In the genomic region with DNA sequence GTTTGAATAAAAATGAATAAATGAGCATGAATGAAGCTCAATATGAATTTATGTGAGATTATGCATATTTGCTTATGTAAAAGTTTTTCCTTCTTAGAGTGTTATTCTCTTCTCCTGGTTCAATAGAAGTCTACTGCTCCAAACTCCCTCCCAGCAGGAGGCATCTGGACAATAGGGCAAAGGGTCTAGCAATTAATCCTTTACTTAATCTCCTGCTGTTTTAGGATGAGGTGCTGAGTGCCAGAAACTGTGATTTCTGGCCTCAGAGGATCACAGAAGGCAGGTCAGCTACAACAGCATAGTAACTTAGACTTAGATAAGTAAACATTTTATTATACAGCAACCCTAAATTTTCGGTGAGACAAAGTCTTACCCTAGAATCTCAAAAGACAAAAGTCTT, we compare ENCODE assay signal across 14 mouse cellular contexts. TPM values are rescaled to one million over a fixed set of nuclear protein-coding genes. Genes with fewer than 3 reads are reported as not detected.
DNase-seq lines count a peak whose midpoint lies in the region; ATAC-seq and TF ChIP-seq lines count a peak whose summit lies in the region.
"Had no signal": no experiment of that assay in that cellular context is flagged by ENCODE, and none has a peak within 500 bp of the region (broad histone marks: within the 10 kb centered on the region; RNA-seq: fewer than 3 reads in every experiment).

No protein-coding gene starts in this region.

- 77% methylated on average over 1 of the region's 1 CpGs for WGBS in hindbrain, embryonic 14.5 days
- 79% methylated on average over 1 of the region's 1 CpGs for WGBS in hindbrain, postnatal 0 days
- WGBS in midbrain, embryonic 15.5 days: 48% methylated on average over 1 of the region's 1 CpGs
- 70% methylated on average over 1 of the region's 1 CpGs for WGBS in midbrain, embryonic 14.5 days

- H3K36me3 ChIP-seq in hindbrain, embryonic 14.5 days (replicated peaks; ENCODE audit: control insufficient read depth, insufficient read depth): no peaks in the 10 kb centered on the region
- no peaks in the 10 kb centered on the region for H3K36me3 ChIP-seq in hindbrain, postnatal 0 days (ENCODE audit: insufficient read depth, low read length)
- H3K36me3 ChIP-seq in midbrain, embryonic 15.5 days (replicated peaks): no peaks in the 10 kb centered on the region
- H3K36me3 ChIP-seq in midbrain, embryonic 14.5 days (ENCODE audit: control insufficient read depth, insufficient read depth, low read length): no peaks in the 10 kb centered on the region
- H3K36me3 ChIP-seq: embryonic facial prominence, embryonic 15.5 days; lung, embryonic 15.5 days had no signal

- H3K9ac ChIP-seq in hindbrain, embryonic 14.5 days: peak overlapping the region; percentile 77
- H3K9ac ChIP-seq in hindbrain, postnatal 0 days (replicated peaks; ENCODE audit: low read length): no peak overlapping the region
- H3K9ac ChIP-seq in midbrain, embryonic 15.5 days: no peak overlapping the region
- H3K9ac ChIP-seq in midbrain, embryonic 14.5 days (replicated peaks; ENCODE audit: low read length): no peak overlapping the region
- H3K9ac ChIP-seq: embryonic facial prominence, embryonic 15.5 days had no signal

- H3K9me3 ChIP-seq in hindbrain, embryonic 14.5 days (ENCODE audit: control insufficient read depth, low read length): no peaks in the 10 kb centered on the region
- H3K9me3 ChIP-seq in hindbrain, postnatal 0 days (ENCODE audit: low read length): no peaks in the 10 kb centered on the region
- 0 out of 2 replicates have a peak, but pooled peaks cover under 1% of the 10 kb centered on the region for H3K9me3 ChIP-seq in midbrain, embryonic 15.5 days
- no peaks in the 10 kb centered on the region for H3K9me3 ChIP-seq in midbrain, embryonic 14.5 days (ENCODE audit: control insufficient read depth, low read length)
- H3K9me3 ChIP-seq: embryonic facial prominence, embryonic 15.5 days; limb, embryonic 13.5 days; lung, embryonic 15.5 days had no signal

- 0 out of 2 replicates have a peak, but pooled peaks cover 5% of the 10 kb centered on the region for H3K4me1 ChIP-seq in hindbrain, embryonic 14.5 days (replicated peaks; ENCODE audit: control insufficient read depth, insufficient read depth, low read length)
- no peaks in the 10 kb centered on the region for H3K4me1 ChIP-seq in hindbrain, postnatal 0 days (ENCODE audit: insufficient read depth, low read length)
- H3K4me1 ChIP-seq in midbrain, embryonic 15.5 days: peaks cover 8% of the 10 kb centered on the region
- H3K4me1 ChIP-seq in midbrain, embryonic 14.5 days (ENCODE audit: control insufficient read depth, insufficient read depth, low read length): peaks cover 5% of the 10 kb centered on the region; the same call in 1 of the 2 replicates

- H3K4me2 ChIP-seq in hindbrain, embryonic 14.5 days (replicated peaks): peak overlapping the region; percentile 67
- no peak overlapping the region for H3K4me2 ChIP-seq in hindbrain, postnatal 0 days (ENCODE audit: low read depth, low read length)
- H3K4me2 ChIP-seq in midbrain, embryonic 15.5 days: peak overlapping the region; percentile 66; the same call in 1 of the 2 replicates
- no peak overlapping the region for H3K4me2 ChIP-seq in midbrain, embryonic 14.5 days (ENCODE audit: low read length)

- no peak for ATAC-seq in cerebellum, adult (ENCODE audit: insufficient number of reproducible peaks, low FRiP score, low TSS enrichment)
- no peak for ATAC-seq in hindbrain, embryonic 14.5 days (ENCODE audit: low FRiP score)
- ATAC-seq in hindbrain, postnatal 0 days: no peak
- no peak for ATAC-seq in midbrain, embryonic 15.5 days (replicated peaks)
- no peak for ATAC-seq in midbrain, embryonic 14.5 days (ENCODE audit: low FRiP score, low TSS enrichment)

- H3K27ac ChIP-seq in hindbrain, embryonic 14.5 days: no peak overlapping the region
- H3K27ac ChIP-seq in hindbrain, postnatal 0 days: no peak overlapping the region
- no peak overlapping the region for H3K27ac ChIP-seq in midbrain, embryonic 15.5 days
- H3K27ac ChIP-seq in midbrain, embryonic 14.5 days (replicated peaks; ENCODE audit: low read depth, low read length): no peak overlapping the region
- H3K27ac ChIP-seq: embryonic facial prominence, embryonic 15.5 days; limb, embryonic 13.5 days; lung, embryonic 15.5 days had no signal

- peak; percentile 3 for DNase-seq in cerebellum, adult 9-11 months
- no peak for DNase-seq in hindbrain, embryonic 14.5 days (ENCODE audit: low spot score)
- DNase-seq in hindbrain, postnatal 0 days (ENCODE audit: low spot score): no peak
- no peak for DNase-seq in midbrain, embryonic 14.5 days
- DNase-seq in ZHBTc4 (ENCODE audit: low read depth, low spot score): peak; percentile 56
- no peak for DNase-seq in B cell, adult 2 months
- DNase-seq: kidney, postnatal 14 days; layer of hippocampus, adult 9-11 months; right cerebral cortex, adult 18-20 months had no signal

- no peak for TF ChIP-seq CTCF in hindbrain, postnatal 0 days (IDR thresholded peaks at IDR 0.05; ENCODE audit: low read depth)

- H3K27me3 ChIP-seq in hindbrain, embryonic 14.5 days (ENCODE audit: control insufficient read depth, insufficient read depth, low read length): no peaks in the 10 kb centered on the region
- H3K27me3 ChIP-seq in hindbrain, postnatal 0 days (ENCODE audit: insufficient read depth, low read length): no peaks in the 10 kb centered on the region
- H3K27me3 ChIP-seq in midbrain, embryonic 15.5 days (replicated peaks): no peaks in the 10 kb centered on the region
- H3K27me3 ChIP-seq in midbrain, embryonic 14.5 days (ENCODE audit: control insufficient read depth, insufficient read depth, low read length): no peaks in the 10 kb centered on the region
- H3K27me3 ChIP-seq: embryonic facial prominence, embryonic 15.5 days; limb, embryonic 13.5 days; lung, embryonic 15.5 days had no signal

- no peak overlapping the region for H3K4me3 ChIP-seq in hindbrain, embryonic 14.5 days (replicated peaks; ENCODE audit: low read length)
- no peak overlapping the region for H3K4me3 ChIP-seq in hindbrain, postnatal 0 days (ENCODE audit: low read length)
- no peak overlapping the region for H3K4me3 ChIP-seq in midbrain, embryonic 15.5 days
- no peak overlapping the region for H3K4me3 ChIP-seq in midbrain, embryonic 14.5 days (replicated peaks; ENCODE audit: low read depth, low read length)

RNA-seq across cellular contexts. Expression of gene Gm15446, which starts 57.6 kb away (rescaled TPM):
- polyA plus RNA-seq in hindbrain, embryonic 14.5 days (2014; fragmentation: Nextera tagmentation; extraction: Ambion mirVana): 0.23 and 0.74 TPM in 2 replicates
- 3.6 and 5.2 TPM in 2 replicates for total RNA-seq in hindbrain, postnatal 0 days (2014; rRNA removed)
- 0.38 and 0.59 TPM in 2 replicates for polyA plus RNA-seq in hindbrain, postnatal 0 days (2015; fragmentation: Nextera tagmentation; extraction: Ambion mirVana)
- 0.39 and 0.46 TPM in 2 replicates for polyA plus RNA-seq in midbrain, embryonic 15.5 days (2015; fragmentation: Nextera tagmentation; extraction: Ambion mirVana)
- 0.45 and 0.53 TPM in 2 replicates for polyA plus RNA-seq in midbrain, embryonic 14.5 days (2014; fragmentation: Nextera tagmentation; extraction: Ambion mirVana)

Comparison
In these comparisons a context has a peak if more than half of its experiments do, and no peak if none do; other contexts are left out.
1. H3K4me2 ChIP-seq: peak in hindbrain, embryonic 14.5 days (single experiment) and midbrain, embryonic 15.5 days (single experiment); none in hindbrain, postnatal 0 days (single experiment) and midbrain, embryonic 14.5 days (single experiment).
2. DNase-seq: peak in cerebellum, adult 9-11 months (single experiment) and ZHBTc4 (single experiment); none in hindbrain, embryonic 14.5 days (single experiment), hindbrain, postnatal 0 days (single experiment), midbrain, embryonic 14.5 days (single experiment) and B cell, adult 2 months (0 of 2).